Mouse (Mus musculus) mouse embryonic stem cell (cell line): ENCODE measurements around the gene Clk4.

ENCODE experiments used
- in situ Hi-C, 2 experiments: fragments of 300-500 bp; cut with MboI; formaldehyde crosslinking; loops; 1 replicate in 1 of 2; 3 replicates in 1 of 2; pipeline ENCODE4 v1.14.3; 2019 to 2020; ENCODE audit warnings: low sequenced_read_pairs in 2 of 2, low pct_unique_long_range_greater_than_20kb in 1 of 2, mixed read lengths in 1 of 2; ENCODE audit not compliant: unreplicated experiment in 1 of 2

Clk4 gene

DNA sequence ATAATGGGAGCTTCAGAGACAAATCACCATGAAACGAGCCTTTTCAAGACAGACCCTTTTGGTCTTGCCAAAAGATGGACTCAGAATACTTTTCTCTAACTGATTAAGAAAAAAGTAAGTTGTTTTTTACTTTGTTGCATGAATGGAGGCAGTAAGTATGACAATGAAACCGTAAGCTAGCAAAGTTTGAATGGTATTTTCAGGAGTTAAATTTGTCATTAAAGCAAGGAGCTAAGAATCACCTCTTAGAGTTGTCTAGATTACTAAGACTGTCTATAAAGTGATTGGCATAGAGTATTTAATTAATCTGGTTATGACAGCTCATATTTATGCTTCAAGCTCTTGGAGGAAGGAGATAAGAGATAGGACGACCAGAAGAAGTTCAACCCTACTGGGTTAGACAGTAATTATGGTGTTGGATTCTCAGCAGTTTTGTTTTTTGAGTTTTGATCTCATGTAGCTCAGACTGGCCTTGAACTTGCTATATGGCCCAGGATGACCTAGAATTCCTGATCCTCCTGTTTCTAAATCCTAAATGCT, at the start of gene Clk4:
Gene Clk4, plus strand, starts transcription at position 51 of the 540 bp plus-strand sequence.
- in situ Hi-C loops: loop anchor here in 1 of 2 experiments (25.0 kb wide), 1 partner anchor 324 kb away; the partner anchor contains the start of genes 4933414I15Rik and Zfp354b

GRCm38 (mm10) chr11:51214021-51214420, 47.5 kb upstream of the Clk4 start:
- in situ Hi-C loops: no loop called here

- in situ Hi-C loops: no loop called here
Observed at GRCm38 (mm10) chr11:51219396-51219980, 42.0 kb upstream of the Clk4 start.

DNA sequence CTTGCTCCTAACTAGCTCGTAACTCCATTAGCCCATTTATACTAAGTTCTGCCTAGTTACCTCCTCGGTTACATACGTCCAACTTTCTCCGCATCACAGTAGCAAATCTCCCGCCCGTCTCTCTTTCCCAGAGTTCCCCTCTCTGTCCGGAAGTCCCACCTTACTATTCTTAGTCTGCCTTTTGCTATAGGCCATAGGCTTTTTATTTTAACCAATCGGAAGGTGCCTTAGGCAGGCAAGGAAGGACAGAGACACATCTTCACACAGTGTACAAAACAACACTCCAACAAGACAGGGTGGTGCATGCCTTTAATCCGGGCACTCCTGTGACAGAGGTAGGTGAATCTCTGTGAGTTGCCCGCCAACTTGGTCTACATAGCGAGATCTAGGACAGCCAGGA, 41.2 kb upstream of the Clk4 start, which contains the start of gene Gm12569:
Gene Gm12569, plus strand, starts transcription at position 166 of the 400 bp plus-strand sequence.
- in situ Hi-C loops: no loop called here

DNA sequence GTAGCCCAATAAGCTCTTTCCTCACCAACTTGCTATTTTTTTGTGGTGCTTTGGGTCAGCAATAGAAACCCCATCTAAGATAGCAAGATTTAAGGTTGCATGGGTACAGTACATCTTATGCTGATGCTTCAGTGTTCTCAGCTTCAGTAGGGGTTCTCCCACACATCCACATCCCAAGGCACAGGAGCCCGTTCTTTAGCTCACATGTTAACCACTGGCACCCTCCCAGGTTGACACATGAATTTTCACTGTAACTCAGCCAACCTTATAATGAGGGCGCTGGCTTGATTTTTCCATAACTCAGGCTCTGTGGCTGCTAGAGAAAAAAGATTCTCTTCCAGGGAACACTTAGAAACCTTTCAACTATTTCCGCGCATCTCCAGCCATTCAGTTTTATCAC, 34.4 kb upstream of the Clk4 start:
- in situ Hi-C loops: no loop called here

- in situ Hi-C loops: no loop called here
Observed at GRCm38 (mm10) chr11:51234626-51235025, 26.9 kb upstream of the Clk4 start.

DNA sequence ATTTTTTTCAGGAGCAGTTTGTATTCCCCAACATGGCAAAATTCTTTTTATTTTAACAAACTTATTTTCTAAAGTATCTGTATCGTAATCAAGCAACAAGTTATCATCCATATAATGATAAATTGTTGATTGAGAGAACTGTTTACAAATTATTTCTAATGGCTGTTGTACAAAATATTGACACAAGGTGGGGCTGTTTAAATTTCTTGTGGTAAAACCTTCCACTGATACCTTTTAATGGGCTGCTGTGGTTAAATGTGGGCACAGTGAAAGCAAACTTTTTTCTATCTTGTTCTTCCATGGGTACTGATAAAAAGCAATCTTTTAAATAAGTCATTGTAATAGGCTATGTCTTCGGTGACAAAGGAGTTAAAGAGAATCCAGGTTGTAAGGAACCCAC, 18.6 kb upstream of the Clk4 start:
- in situ Hi-C loops: no loop called here

- in situ Hi-C loops: loop anchor here in 1 of 2 experiments (25.0 kb wide), 1 partner anchor 320 kb away; the partner anchor contains the start of genes 4933414I15Rik and Zfp354b
Observed at GRCm38 (mm10) chr11:51257006-51257405, 4.5 kb upstream of the Clk4 start.

- in situ Hi-C loops: loop anchor here in 1 of 2 experiments (25.0 kb wide), 1 partner anchor 325 kb away; the partner anchor contains the start of genes 4933414I15Rik and Zfp354b
Observed at GRCm38 (mm10) chr11:51262342-51263285, 1.1 kb downstream of the Clk4 start, which contains the start of gene BC049762. Gene BC049762, minus strand, starts transcription at chr11:51263046.

DNA sequence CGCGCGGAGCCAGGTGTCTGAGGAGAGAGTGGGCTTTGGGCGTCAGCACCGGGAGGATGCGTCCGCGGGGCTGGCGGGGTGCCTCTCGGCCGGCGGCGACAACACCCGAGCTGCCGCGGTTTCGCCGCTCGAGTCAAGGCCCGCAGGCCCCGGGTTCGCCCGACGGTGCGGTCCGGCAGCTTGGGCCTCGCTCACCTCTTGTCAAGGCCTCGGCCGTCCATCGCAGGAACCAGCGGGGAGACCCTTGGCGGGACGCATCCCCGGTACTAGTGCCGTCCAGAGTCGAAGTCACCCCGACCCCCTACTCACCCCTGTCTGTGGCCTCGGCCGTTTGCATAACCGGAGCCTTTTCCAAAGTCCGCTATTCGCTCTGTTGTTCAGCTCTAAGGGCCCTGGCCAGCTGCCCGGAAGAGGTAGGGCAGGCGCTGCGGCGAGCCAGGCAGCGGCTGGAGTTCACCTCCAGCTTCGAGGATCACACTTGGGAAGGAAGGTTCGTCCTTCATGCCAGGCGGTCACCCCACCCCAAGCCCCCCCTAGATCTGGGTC, 1.8 kb downstream of the Clk4 start:
- in situ Hi-C loops: loop anchor here in 1 of 2 experiments (25.0 kb wide), 1 partner anchor 326 kb away; the partner anchor contains the start of genes 4933414I15Rik and Zfp354b

GRCm38 (mm10) chr11:51264352-51264751, 2.8 kb downstream of the Clk4 start:
- in situ Hi-C loops: loop anchor here in 1 of 2 experiments (25.0 kb wide), 1 partner anchor 327 kb away; the partner anchor contains the start of genes 4933414I15Rik and Zfp354b

DNA sequence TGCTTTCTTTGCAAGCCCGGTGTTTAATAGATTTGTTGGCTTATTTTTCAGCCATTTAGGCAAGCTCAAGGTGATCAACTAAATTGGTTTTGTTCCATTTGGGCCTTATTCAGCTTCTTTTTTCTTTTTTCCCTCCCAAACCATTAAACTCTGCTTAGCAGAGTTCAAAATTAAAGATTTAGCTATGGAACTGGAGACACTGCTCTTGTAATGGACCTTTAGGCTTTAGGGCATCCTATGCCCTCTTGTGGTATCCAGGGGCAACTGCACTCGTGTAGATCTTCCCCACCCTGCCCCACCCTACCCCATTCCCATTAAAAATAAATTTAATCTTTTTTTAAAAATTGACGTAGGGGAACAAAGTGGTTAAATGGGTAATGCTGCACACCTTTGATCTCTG, 3.8 kb downstream of the Clk4 start:
- in situ Hi-C loops: loop anchor here in 1 of 2 experiments (25.0 kb wide), 1 partner anchor 328 kb away; the partner anchor contains the start of genes 4933414I15Rik and Zfp354b

DNA sequence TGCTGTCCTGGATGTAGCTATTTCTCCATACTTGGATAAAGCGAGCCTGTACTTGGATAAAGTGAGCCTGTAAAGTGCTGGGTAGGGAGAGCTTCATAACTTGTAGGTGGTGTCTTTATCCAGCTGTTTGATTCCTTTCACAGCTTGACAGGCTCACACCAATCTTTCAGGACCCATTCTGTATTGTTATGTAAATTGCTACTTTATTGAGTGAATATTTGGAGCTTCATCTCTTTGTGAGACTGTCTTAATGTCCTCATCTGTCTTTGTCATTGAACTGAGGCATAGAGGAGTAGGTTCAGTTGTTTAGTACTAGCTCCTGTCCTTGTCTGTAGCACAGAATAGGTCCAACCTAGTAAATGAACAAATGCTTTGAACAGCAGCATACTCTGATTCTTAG, 12.9 kb downstream of the Clk4 start:
- in situ Hi-C loops: loop anchor here in 1 of 2 experiments (25.0 kb wide), 1 partner anchor 337 kb away; the partner anchor contains the start of genes 4933414I15Rik and Zfp354b

- in situ Hi-C loops: loop anchor here (5.0 kb wide), 2 partner anchors 243 to 248 kb away; no protein-coding TSS in a partner anchor
Observed at GRCm38 (mm10) chr11:51289564-51290041, 28.1 kb downstream of the Clk4 start, which contains the start of gene Col23a1. Gene Col23a1, plus strand, starts transcription at chr11:51289920.

DNA sequence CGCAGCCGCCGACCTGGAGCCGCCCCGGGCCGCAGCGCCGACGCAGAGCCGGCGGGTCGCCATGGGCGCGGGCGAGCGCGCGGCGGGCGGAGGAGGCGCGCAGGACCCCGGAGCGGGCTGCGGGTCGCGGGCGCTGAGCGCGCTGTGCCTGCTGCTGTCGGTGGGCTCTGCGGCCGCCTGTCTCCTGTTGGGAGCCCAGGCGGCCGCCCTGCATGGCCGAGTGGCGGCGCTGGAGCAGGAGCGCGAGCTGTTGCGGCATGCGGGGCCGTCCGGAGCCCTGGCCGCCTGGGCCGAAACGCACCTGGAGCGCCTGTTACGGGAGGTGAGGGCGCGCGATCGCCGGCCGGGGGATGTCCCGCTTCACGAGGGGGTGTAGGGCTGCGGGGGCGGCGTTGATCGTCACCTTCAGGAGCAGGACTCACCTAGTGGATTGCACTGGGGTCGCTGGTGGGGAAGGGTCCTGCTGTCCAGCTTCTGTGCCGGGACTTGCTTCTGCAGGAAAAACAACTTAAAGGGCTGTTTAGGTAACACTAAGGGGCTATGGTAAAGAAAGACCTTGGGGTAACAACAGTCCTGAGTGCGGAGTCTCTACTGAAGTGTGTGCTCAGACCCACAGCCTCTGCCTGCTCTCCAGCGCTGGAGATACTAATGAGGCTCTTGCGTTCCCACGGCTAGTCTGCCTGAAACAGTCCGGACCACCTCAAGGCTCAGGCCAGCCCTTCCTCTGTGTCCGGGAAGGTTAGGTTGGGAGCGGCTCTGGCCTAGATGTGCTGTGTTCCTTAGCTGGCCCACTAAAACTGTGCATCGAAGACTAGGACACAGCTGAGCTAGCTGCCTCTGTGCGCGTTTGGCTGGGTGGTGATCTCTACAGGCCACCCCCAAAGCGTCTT, 28.8 kb downstream of the Clk4 start:
- in situ Hi-C loops: loop anchor here (5.0 kb wide), 2 partner anchors 242 to 247 kb away; no protein-coding TSS in a partner anchor

DNA sequence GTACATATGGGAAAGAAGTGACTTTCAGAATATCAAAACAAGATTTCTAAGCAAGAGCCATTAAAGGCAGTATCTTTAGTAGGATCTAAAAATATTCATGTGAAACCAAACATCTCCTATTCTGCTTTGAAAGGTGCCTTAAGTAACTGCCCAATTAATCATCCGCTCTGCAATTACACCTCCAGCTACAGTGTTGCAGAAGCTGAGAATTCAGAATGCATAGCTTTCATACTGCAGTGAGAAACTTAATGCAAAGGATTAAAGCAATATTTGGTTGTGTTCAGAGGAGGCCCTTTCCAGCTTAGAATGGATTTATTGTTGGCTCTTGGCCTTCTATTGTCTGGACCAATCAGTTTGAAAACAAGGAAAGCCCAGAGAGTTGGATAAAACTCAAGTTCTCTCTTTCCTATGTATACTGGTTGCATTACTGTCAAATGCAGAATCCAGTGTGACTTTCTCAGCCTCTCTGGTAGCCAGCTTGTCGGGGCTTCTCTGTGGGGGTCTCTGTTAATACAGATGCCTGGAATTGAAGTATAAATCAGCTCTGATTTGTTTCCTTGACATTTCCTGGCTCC, 32.5 kb downstream of the Clk4 start:
- in situ Hi-C loops: loop anchor here (5.0 kb wide), 2 partner anchors 238 to 243 kb away; no protein-coding TSS in a partner anchor

DNA sequence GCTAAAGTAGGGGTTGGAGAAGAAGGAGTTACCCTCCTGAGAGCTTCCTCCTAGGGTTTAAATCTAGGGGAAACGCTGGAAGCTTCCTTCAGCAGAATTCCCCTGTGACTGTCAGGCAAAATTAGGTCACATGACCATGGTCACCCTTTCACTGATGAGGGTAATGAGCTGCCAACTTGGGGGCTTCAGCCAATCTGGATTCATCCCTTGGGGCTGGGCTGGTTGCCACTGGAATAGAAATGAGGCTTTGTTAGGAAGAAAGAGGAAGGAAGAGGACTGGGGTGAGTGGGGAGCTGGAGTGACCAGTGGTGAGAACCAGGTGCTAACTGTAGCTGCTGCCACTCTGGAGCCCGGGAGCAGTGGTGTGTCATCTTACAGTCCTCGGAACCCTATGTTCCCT, 34.2 kb downstream of the Clk4 start:
- in situ Hi-C loops: no loop called here
